Mouse (Mus musculus) limb, embryonic 13.5 days (tissue): ENCODE data around the gene Pdpn. TPM values are rescaled to one million over a fixed set of nuclear protein-coding genes. Genes with fewer than 3 reads are reported as not detected.
A peak's percentile ranks its signal among the peaks of the same experiment; 100 is the strongest.

Source experiments
- ATAC-seq: fragments of 200-750 bp; cut with Nextera tagmentation; 2 replicates; pipeline ENCODE4 v1.8.0; 2017; ENCODE audit warnings: low read depth, moderate number of reproducible peaks, moderate TSS enrichment; ENCODE audit not compliant: low FRiP score
- H3K27ac ChIP-seq: fragments of 300-500 bp; sonication (generic); 2 replicates; pipeline ENCODE4 v1.5.1; 2015; ENCODE audit warnings: inconsistent platforms, mild to moderate bottlenecking, moderate library complexity
- H3K27me3 ChIP-seq: fragments of 300-500 bp; sonication (generic); 2 replicates; pipeline ENCODE4 v1.6.1; 2015; ENCODE audit warnings: mild to moderate bottlenecking, inconsistent platforms
- H3K36me3 ChIP-seq: fragments of 300-500 bp; sonication (generic); 2 replicates; pipeline ENCODE4 v1.6.1; 2015; ENCODE audit warnings: inconsistent platforms, mild to moderate bottlenecking, moderate library complexity
- H3K4me1 ChIP-seq: fragments of 300-500 bp; sonication (generic); 2 replicates; pipeline ENCODE4 v1.6.1; 2015; ENCODE audit warnings: inconsistent platforms
- H3K4me2 ChIP-seq: fragments of 300-500 bp; sonication (generic); replicated peaks from 2 replicates; pipeline ENCODE4 v1.6.1; 2015; ENCODE audit warnings: inconsistent platforms, mild to moderate bottlenecking, moderate library complexity
- H3K4me3 ChIP-seq: fragments of 300-500 bp; sonication (generic); 2 replicates; pipeline ENCODE4 v1.5.1; 2015; ENCODE audit warnings: moderate library complexity, mild to moderate bottlenecking, inconsistent platforms
- H3K9ac ChIP-seq: fragments of 300-500 bp; sonication (generic); 2 replicates; pipeline ENCODE4 v1.6.1; 2015; ENCODE audit warnings: mild to moderate bottlenecking, inconsistent platforms
- H3K9me3 ChIP-seq: fragments of 300-500 bp; sonication (generic); 2 replicates; pipeline ENCODE4 v1.6.1; 2016; ENCODE audit warnings: inconsistent platforms
- WGBS: fragments of 180-500 bp; shearing (Covaris S2); methylation state at CpG from one replicate; pipeline ENCODE4 v1.1.7; 2015; 5-methylcytosine and 5-hydroxymethylcytosine counted together
- polyA plus RNA-seq: library from polyadenylated mRNA; unstranded; fragments of >200 nt; fragmentation: Nextera tagmentation; extraction: Ambion mirVana; gene quantifications from 2 replicates; pipeline ENCODE4 v1.2.1, GENCODE M21; 2015

Gene Pdpn
- polyA plus RNA-seq, 1 experiment from 2014 or later = 62.5 TPM

DNA sequence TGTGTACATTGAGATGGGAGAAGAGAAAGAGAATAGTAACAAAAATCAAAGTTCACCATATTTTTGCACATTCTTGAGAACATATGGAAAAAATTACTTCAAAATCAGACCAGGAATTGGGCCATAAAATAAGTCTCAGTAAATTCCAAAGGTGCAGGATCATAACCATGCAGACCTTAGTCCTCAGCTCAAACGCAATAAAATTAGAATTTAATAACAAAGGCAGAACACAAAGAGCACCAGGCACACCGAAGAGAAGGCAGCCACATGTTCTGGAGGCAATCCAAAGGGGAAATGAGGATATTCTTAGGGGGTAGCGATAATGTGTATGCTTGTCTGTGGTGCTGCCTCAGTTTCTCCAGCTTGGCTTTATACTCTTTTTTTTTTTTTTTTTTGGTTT, 68.3 kb downstream of the Pdpn start:
- ATAC-seq = peak; percentile 84
- peaks cover 31% of the 10 kb centered on the region for H3K4me1 ChIP-seq
- 17% methylated on average over 3 of the region's 3 CpGs for WGBS

DNA sequence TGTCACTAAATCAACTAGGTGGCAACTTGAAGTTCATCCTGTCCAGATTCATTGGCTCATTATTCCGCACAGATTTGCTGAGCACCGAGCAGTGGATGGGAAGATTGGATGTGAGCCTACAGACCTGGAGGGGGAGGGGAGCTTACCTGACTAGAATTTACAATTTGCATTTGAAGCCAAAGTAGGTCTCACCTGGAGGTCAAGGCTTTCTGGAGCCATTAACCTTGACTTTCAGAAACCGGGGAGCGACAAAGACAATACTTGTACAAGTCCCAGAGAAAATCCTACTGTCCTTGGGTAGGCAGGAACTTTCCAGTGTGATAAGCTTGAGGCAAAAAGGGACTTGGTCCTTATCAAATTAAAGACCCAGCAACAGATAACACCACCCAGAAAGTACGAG, 71.4 kb downstream of the Pdpn start:
- ATAC-seq = no peak
- H3K4me3 ChIP-seq = no peak overlapping the region
- WGBS = 62% methylated on average over 5 of the region's 5 CpGs
- no peaks in the 10 kb centered on the region for H3K36me3 ChIP-seq
- H3K9me3 ChIP-seq = no peaks in the 10 kb centered on the region
- H3K4me2 ChIP-seq = no peak overlapping the region
- peaks cover 36% of the 10 kb centered on the region for H3K4me1 ChIP-seq
- H3K9ac ChIP-seq = no peak overlapping the region
- H3K27ac ChIP-seq = no peak overlapping the region
- no peaks in the 10 kb centered on the region for H3K27me3 ChIP-seq

More for the DNA sequence above, 68.3 kb downstream of the Pdpn start:
- Histone ChIP-seq H3K9me3 (0 out of 2 replicates have a peak, but pooled peaks cover 9% of the 10 kb centered on the region), H3K36me3 (no peaks in the 10 kb centered on the region), H3K4me3 (no peak overlapping the region), H3K27me3 (no peaks in the 10 kb centered on the region), H3K9ac (no peak overlapping the region), H3K4me2 (no peak overlapping the region), H3K27ac (peak overlapping the region; percentile 63; the same call in 1 of the 2 replicates)

DNA sequence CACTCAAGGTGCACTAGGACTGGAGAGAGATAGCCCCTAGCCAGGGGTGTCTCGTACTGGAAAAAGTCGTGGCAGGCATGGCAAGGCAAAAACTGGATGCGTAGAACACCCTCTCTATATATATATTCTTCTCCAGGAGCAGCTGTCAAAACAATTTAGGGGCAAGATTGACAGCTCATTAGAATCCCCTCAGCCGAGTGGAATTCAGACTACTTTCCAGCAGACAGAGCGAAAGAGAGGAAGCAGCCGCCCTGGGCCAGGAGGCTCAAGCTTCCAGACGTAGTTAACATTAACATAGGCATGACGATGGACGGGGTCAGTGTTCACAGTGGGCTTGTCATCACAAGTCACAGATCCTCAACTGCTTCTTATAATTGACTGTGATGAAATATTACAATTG, 73.5 kb downstream of the Pdpn start:
- peaks cover 29% of the 10 kb centered on the region for H3K4me1 ChIP-seq
- 39% methylated on average over 9 of the region's 9 CpGs for WGBS
- no peak overlapping the region for H3K9ac ChIP-seq
- H3K27me3 ChIP-seq = no peaks in the 10 kb centered on the region
- H3K4me2 ChIP-seq = no peak overlapping the region
- H3K9me3 ChIP-seq = no peaks in the 10 kb centered on the region
- ATAC-seq = no peak
- H3K36me3 ChIP-seq = no peaks in the 10 kb centered on the region
- H3K27ac ChIP-seq = no peak overlapping the region
- H3K4me3 ChIP-seq = no peak overlapping the region

DNA sequence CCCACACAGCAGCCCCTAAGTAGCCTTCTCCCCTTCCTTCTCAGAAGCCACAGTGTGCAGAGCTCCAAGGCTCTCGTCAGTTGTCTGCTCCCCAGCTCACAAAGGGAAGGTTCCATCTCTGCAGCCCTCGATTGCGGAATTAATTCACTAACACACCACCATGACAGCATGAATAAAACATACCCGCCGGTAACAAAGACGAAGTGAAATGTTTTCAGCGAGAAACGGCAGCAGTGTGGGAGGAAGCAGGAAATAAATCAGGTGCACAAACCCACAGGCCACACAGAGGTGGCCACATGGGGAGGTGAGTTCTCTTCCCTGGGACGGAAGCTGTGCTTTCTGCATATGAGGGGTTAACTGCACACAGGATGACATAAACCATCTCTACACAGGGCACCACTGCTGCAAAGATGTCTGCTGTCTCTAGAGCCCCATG, 80.0 kb downstream of the Pdpn start:
- no peaks in the 10 kb centered on the region for H3K9me3 ChIP-seq
- no peak overlapping the region for H3K9ac ChIP-seq
- no peaks in the 10 kb centered on the region for H3K4me1 ChIP-seq
- no peak overlapping the region for H3K4me3 ChIP-seq
- no peak for ATAC-seq
- no peaks in the 10 kb centered on the region for H3K27me3 ChIP-seq
- WGBS = 51% methylated on average over 9 of the region's 9 CpGs
- H3K27ac ChIP-seq = no peak overlapping the region
- H3K4me2 ChIP-seq = no peak overlapping the region
- no peaks in the 10 kb centered on the region for H3K36me3 ChIP-seq

DNA sequence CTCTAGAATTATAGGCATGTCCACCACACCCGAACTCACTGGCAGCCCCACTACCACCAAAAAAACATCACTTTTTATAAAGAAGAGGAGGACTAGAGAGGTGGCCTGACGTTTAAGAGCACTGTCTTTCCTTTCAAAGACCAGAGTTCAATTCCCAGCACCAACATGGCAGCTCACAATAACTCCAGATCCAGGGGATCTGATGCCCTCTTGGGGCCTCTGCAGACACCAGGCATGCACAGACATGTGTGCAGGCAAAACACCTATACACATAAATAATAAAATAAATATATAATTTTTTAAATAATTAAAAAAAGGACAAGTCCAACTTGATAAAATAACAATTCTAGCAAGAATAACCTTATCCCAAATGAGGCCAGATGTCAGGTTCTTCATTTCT, 80.5 kb downstream of the Pdpn start:
- Histone ChIP-seq H3K9ac (no peak overlapping the region), H3K27ac (no peak overlapping the region), H3K4me3 (no peak overlapping the region), H3K36me3 (no peaks in the 10 kb centered on the region), H3K27me3 (no peaks in the 10 kb centered on the region), H3K4me2 (no peak overlapping the region), H3K9me3 (no peaks in the 10 kb centered on the region), H3K4me1 (no peaks in the 10 kb centered on the region)
- 83% methylated on average over 2 of the region's 2 CpGs for WGBS
- no peak for ATAC-seq

Other genes with a start within 250 kb of the Pdpn start
- gene Prdm2, start 86.6 kb downstream of the Pdpn start, polyA plus RNA-seq = 17.4 and 18.0 TPM in 2 replicates
- 1.0 TPM in 2 replicates for gene Lrrc38, start 50.2 kb upstream of the Pdpn start, polyA plus RNA-seq
- gene Pramel1, start 94.9 kb upstream of the Pdpn start, polyA plus RNA-seq = not detected in 2 replicates
- 22.3 and 24.3 TPM in 2 replicates for gene Pramef8, start 112.9 kb upstream of the Pdpn start, polyA plus RNA-seq
- gene Oog4, start 150.8 kb upstream of the Pdpn start, polyA plus RNA-seq = not detected in 2 replicates
- gene Gm13043, start 211.8 kb upstream of the Pdpn start, polyA plus RNA-seq = not detected in 2 replicates
- not detected in 2 replicates for gene Gm13040, start 236.4 kb upstream of the Pdpn start, polyA plus RNA-seq